Mouse (Mus musculus): ENCODE measurements around the gene Rag1. TPM values are rescaled to one million over a fixed set of nuclear protein-coding genes. Genes with fewer than 3 reads are reported as not detected.

The Rag1 gene
- total RNA-seq, 2 experiments from 2014 or later = 0.25 to 0.29 TPM

DNA sequence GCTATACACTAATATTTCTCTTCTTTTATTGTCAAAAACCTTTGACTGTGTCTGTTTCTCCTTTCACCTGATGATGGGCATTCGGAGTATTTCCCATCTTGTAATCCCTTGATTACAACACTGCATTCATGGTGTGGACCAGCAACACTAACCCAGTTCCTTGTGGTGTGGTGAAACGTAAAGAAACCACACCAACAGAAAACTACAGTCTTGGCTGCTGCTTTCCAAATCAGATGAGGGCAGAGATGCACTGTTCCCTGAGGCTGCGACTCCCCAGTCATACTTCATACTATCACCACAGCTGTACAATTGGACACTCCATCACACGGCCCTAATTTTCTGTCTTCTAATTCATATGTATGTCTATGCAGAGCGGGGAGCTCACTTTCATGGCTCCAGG is 54.6 kb downstream of the Rag1 start:
- DNase-seq (ENCODE audit: low spot score in 2 of 2) = no peak
- intact Hi-C loops (cut with DNase I) = no loop called here

DNA sequence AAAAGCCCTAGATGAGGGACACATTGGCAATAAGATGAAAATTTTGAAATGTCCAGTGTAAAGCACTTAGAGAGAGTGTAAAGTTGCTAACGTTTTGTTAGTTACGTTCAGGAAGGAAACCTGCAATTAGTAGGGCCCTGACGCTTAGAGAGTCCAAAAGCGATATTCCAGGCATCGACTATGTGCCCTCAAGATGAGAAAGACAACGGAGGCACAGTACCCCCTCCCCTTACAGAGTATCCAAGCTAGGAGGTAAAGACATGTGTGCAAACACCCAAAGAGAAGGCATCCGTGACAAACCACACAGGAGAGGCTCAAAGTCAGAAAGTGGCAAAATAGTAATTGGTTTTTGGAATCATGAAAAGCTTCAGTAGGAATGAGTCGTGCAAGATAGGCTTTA is 56.4 kb downstream of the Rag1 start:
- DNase-seq (ENCODE audit: low spot score in 2 of 2) = no peak
- intact Hi-C loops (cut with DNase I) = no loop called here

DNA sequence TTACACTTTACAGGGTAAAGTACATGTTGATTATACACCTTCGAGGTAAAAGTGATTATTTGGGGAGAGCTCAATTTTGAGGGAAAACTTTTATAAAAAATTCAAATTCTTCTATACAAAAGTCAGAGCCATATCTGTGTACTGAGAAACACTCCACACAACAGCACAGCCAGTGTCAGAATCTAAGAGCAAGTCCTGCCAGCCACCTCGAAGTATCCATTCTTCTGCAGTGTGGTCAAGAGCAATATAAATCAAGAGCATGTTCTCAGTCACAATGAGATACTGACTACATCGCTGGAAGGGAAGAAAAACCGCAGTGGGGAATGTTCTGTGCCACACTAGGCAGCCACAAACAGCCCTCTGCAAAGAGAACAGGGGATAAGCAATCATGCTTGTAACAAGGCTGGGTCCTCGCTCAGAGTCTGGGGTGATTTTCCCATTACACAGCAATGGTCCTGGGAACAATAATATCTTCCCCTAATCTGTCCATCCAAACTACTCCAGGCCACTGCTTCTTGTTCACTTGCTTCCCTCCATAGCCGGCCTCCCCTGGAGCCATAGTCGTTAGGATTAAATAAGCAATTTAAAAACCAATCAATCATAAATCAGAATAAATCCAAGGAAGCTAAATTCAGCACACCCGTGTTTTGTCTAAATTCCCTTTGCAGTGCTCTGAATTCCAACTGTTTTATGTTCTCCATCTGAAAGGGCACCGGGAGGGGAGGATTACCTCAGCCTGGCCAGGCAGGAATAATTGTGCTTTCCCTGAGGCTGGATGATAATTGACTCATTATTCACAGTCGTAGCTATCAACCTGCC is 57.1 kb downstream of the Rag1 start:
- intact Hi-C loops (cut with DNase I) = no loop called here
- DNase-seq (ENCODE audit: low spot score in 2 of 2) = no peak

DNA sequence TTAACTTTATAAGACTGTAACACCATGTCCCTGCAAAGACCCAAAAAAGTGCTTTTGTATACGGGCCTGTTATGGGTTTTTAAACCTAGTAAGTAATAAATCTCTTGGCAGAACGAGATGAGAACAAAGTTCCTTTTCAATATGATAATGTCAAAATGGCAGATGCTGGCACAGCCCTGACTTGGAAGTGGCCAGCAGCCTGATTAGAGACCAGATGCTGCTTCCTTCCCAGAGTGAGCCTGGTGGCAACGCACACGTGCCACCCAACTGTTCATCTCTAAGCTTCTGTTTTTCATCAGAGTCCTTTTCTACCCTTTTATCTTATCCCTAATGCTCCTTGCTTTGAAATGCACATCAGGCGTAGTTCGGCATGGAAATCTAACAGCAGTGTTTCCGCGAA is 57.9 kb downstream of the Rag1 start:
- intact Hi-C loops (cut with DNase I) = no loop called here
- no peak for DNase-seq (ENCODE audit: low spot score in 2 of 2)

Other genes starting within 250 kb of the Rag1 start
- not detected for gene Rag2, start 24.8 kb downstream of the Rag1 start, total RNA-seq (2021)
- 10 to 100 TPM; 26.3 to 29.4 TPM for gene B230118H07Rik, start within 50 bp of the Rag1 start, total RNA-seq (2021)
- 10 to 100 TPM; 10.3 to 11.5 TPM for gene Traf6, start 28.9 kb upstream of the Rag1 start, total RNA-seq (2021)
- gene Prr5l, start 233.5 kb upstream of the Rag1 start, total RNA-seq (2021) = 10 to 100 TPM in 1 of 2 experiments, 1 to 10 TPM in 1; 6.3 to 11.6 TPM
- 10 to 100 TPM; 41.4 to 41.9 TPM for gene Commd9, start 236.7 kb upstream of the Rag1 start, total RNA-seq (2021)

Measured in left cerebral cortex, postnatal 36 days (tissue).